Mouse (Mus musculus) hindbrain, embryonic 14.5 days (tissue): ENCODE results near the gene Cep250. TPM values are rescaled to one million over a fixed set of nuclear protein-coding genes. Genes with fewer than 3 reads are reported as not detected.

ENCODE experiments used
- ATAC-seq: fragments of 200-750 bp; cut with Nextera tagmentation; 2 replicates; pipeline ENCODE4 v1.8.0; 2017; ENCODE audit warnings: moderate number of reproducible peaks, mild to moderate bottlenecking, moderate TSS enrichment, moderate library complexity; ENCODE audit not compliant: low FRiP score
- DNase-seq: peaks from one replicate; pipeline ENCODE4 v3.0.0-alpha.2; 2015; ENCODE audit warnings: low spot score
- H3K27ac ChIP-seq: fragments of 300-500 bp; sonication (generic); 2 replicates; pipeline ENCODE4 v1.5.1; 2014; ENCODE audit warnings: mild to moderate bottlenecking, moderate library complexity
- H3K27me3 ChIP-seq: fragments of 300-500 bp; sonication (generic); 2 replicates; pipeline ENCODE4 v1.6.1; 2014; ENCODE audit warnings: mild to moderate bottlenecking, low read length, mixed read lengths; ENCODE audit not compliant: control insufficient read depth, insufficient read depth
- H3K36me3 ChIP-seq: fragments of 300-500 bp; sonication (generic); replicated peaks from 2 replicates; pipeline ENCODE4 v1.6.1; 2014; ENCODE audit not compliant: control insufficient read depth, insufficient read depth
- H3K4me1 ChIP-seq: fragments of 300-500 bp; sonication (generic); replicated peaks from 2 replicates; pipeline ENCODE4 v1.6.1; 2014; ENCODE audit warnings: antibody characterized with exemption, low read length, mixed read lengths; ENCODE audit not compliant: control insufficient read depth, insufficient read depth
- H3K4me2 ChIP-seq: fragments of 300-500 bp; sonication (generic); replicated peaks from 2 replicates; pipeline ENCODE4 v1.6.1; 2014; ENCODE audit warnings: mild to moderate bottlenecking, moderate library complexity
- H3K4me3 ChIP-seq: fragments of 300-500 bp; sonication (generic); replicated peaks from 2 replicates; pipeline ENCODE4 v1.5.1; 2014; ENCODE audit warnings: mild to moderate bottlenecking, low read length
- H3K9ac ChIP-seq: fragments of 300-500 bp; sonication (generic); 2 replicates; pipeline ENCODE4 v1.6.1; 2014
- H3K9me3 ChIP-seq: fragments of 300-500 bp; sonication (generic); 2 replicates; pipeline ENCODE4 v1.6.1; 2016; ENCODE audit warnings: low read length; ENCODE audit not compliant: control insufficient read depth
- WGBS: fragments of 180-500 bp; shearing (Covaris S2); extraction: QIAGEN DNeasy Blood & Tissue Kit; methylation state at CpG from one replicate; pipeline ENCODE4 v1.1.7; 2014; 5-methylcytosine and 5-hydroxymethylcytosine counted together
- polyA plus RNA-seq: library from polyadenylated mRNA; unstranded; fragments of >200 nt; fragmentation: Nextera tagmentation; extraction: Ambion mirVana; gene quantifications from 2 replicates; pipeline ENCODE4 v1.2.1, GENCODE M21; 2014

The Cep250 gene
- polyA plus RNA-seq, 1 experiment from 2014 or later = 14.2 TPM

GRCm38 (mm10) chr2:156039390-156039789 is 83.1 kb downstream of the Cep250 start:
- Histone ChIP-seq H3K9ac (no peak overlapping the region), H3K4me2 (no peak overlapping the region), H3K9me3 (no peaks in the 10 kb centered on the region), H3K36me3 (no peaks in the 10 kb centered on the region), H3K4me1 (no peaks in the 10 kb centered on the region), H3K27ac (no peak overlapping the region), H3K4me3 (no peak overlapping the region), H3K27me3 (no peaks in the 10 kb centered on the region)
- DNase-seq = no peak
- no peak for ATAC-seq
- 91% methylated on average over 3 of the region's 3 CpGs for WGBS

- Histone ChIP-seq H3K27ac (no peak overlapping the region), H3K36me3 (no peaks in the 10 kb centered on the region), H3K4me3 (no peak overlapping the region), H3K9me3 (no peaks in the 10 kb centered on the region), H3K4me2 (no peak overlapping the region), H3K4me1 (no peaks in the 10 kb centered on the region), H3K9ac (no peak overlapping the region), H3K27me3 (no peaks in the 10 kb centered on the region)
- ATAC-seq (no peak), DNase-seq (no peak)
- WGBS = 89% methylated on average over 8 of the region's 8 CpGs
Observed at GRCm38 (mm10) chr2:156042903-156043302, 86.6 kb downstream of the Cep250 start.

- Histone ChIP-seq H3K4me2 (no peak overlapping the region), H3K27ac (no peak overlapping the region), H3K4me3 (no peak overlapping the region), H3K4me1 (no peaks in the 10 kb centered on the region), H3K27me3 (no peaks in the 10 kb centered on the region), H3K9me3 (no peaks in the 10 kb centered on the region), H3K36me3 (no peaks in the 10 kb centered on the region), H3K9ac (no peak overlapping the region)
- 7% methylated on average over 19 of the region's 19 CpGs for WGBS
- DNase-seq (no peak), ATAC-seq (no peak)
Observed at GRCm38 (mm10) chr2:156047929-156048328, 91.7 kb downstream of the Cep250 start.

Other genes starting within 250 kb of the Cep250 start
- gene Edem2, start 227.0 kb upstream of the Cep250 start, polyA plus RNA-seq = 34.2 and 38.6 TPM in 2 replicates
- gene Gm17581, start 220.6 kb upstream of the Cep250 start, polyA plus RNA-seq = not detected in 2 replicates
- gene Procr, start 205.3 kb upstream of the Cep250 start, polyA plus RNA-seq = 3.0 and 3.6 TPM in 2 replicates
- gene Mmp24, start 181.1 kb upstream of the Cep250 start, polyA plus RNA-seq = 17.9 and 20.7 TPM in 2 replicates
- gene BC029722, start 137.0 kb upstream of the Cep250 start, polyA plus RNA-seq = 27.6 and 28.1 TPM in 2 replicates
- 132 and 134 TPM in 2 replicates for gene Eif6, start 129.5 kb upstream of the Cep250 start, polyA plus RNA-seq
- 0.31 TPM in 2 replicates for gene Fam83c, start 121.6 kb upstream of the Cep250 start, polyA plus RNA-seq
- 72.7 TPM in 2 replicates for gene Uqcc1, start 26.1 kb upstream of the Cep250 start, polyA plus RNA-seq
- gene Gm15557, start 15.7 kb upstream of the Cep250 start, polyA plus RNA-seq = not detected in 2 replicates
- 2.3 and 3.1 TPM in 2 replicates for gene Gdf5, start 11.1 kb upstream of the Cep250 start, polyA plus RNA-seq
- 2.6 and 2.8 TPM in 2 replicates for gene 6430550D23Rik, start 51.5 kb downstream of the Cep250 start, polyA plus RNA-seq
- 459 and 462 TPM in 2 replicates for gene Ergic3, start 51.6 kb downstream of the Cep250 start, polyA plus RNA-seq
- gene Fer1l4, start 96.5 kb downstream of the Cep250 start, polyA plus RNA-seq = not detected in 2 replicates
- 6.3 and 7.9 TPM in 2 replicates for gene Spag4, start 108.7 kb downstream of the Cep250 start, polyA plus RNA-seq
- 22.4 and 24.7 TPM in 2 replicates for gene Cpne1, start 155.5 kb downstream of the Cep250 start, polyA plus RNA-seq
- 24.4 and 27.0 TPM in 2 replicates for gene Rbm12, start 155.5 kb downstream of the Cep250 start, polyA plus RNA-seq
- 12.3 and 14.2 TPM in 2 replicates for gene Gm28036, start 170.6 kb downstream of the Cep250 start, polyA plus RNA-seq
- 446 and 540 TPM in 2 replicates for gene Romo1, start 187.6 kb downstream of the Cep250 start, polyA plus RNA-seq
- 29.3 and 31.3 TPM in 2 replicates for gene Nfs1, start 187.7 kb downstream of the Cep250 start, polyA plus RNA-seq
- gene Rbm39, start 223.8 kb downstream of the Cep250 start, polyA plus RNA-seq = 396 and 461 TPM in 2 replicates
- 107 and 117 TPM in 2 replicates for gene Phf20, start 240.0 kb downstream of the Cep250 start, polyA plus RNA-seq